Mouse (Mus musculus): ENCODE data around the gene Tmem208. TPM values are rescaled to one million over a fixed set of nuclear protein-coding genes. Genes with fewer than 3 reads are reported as not detected.

Gene Tmem208
- polyA plus RNA-seq, 1 experiment, result 194 TPM

DNA sequence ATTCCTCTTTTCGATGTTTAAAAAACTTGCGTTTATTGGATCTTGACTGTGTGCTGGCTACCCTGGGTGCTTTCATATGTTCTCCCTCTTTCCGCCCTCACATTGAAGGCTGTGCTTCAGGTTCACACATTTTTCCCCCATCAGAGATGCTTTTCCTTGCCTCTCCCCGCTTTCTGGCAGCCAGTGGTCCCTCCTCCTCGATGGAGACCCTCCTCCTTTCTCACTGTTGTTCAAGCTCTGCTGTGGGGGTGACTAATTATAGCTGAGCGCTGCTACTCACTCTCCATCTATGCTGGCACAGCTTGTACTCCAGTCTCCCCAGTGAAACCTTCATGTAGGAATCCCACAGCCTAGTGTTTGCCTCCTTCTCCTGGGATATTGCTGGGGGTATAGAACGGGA lies 24.0 kb downstream of the Tmem208 start:
- no peaks in the 10 kb centered on the region for H3K36me3 ChIP-seq (ENCODE audit: control insufficient read depth, insufficient read depth, low read length)
- 85% methylated on average over 7 of the region's 7 CpGs for WGBS

GRCm38 (mm10) chr8:105353583-105354135 lies 27.5 kb downstream of the Tmem208 start:
- peaks cover 20% of the 10 kb centered on the region for H3K4me1 ChIP-seq (replicated peaks; ENCODE audit: control insufficient read depth, insufficient read depth, low read length)
- WGBS, result 94% methylated on average over 8 of the region's 8 CpGs

More for the DNA sequence above, 24.0 kb downstream of the Tmem208 start:
- Histone ChIP-seq H3K4me3 (ENCODE audit: control insufficient read depth, insufficient read depth, low read length) (no peak overlapping the region), H3K27me3 (ENCODE audit: control insufficient read depth, insufficient read depth, low read length) (no peaks in the 10 kb centered on the region; the same call in 1 of the 2 replicates), H3K4me1 (replicated peaks; ENCODE audit: control insufficient read depth, insufficient read depth, low read length) (peaks cover 29% of the 10 kb centered on the region), H3K27ac (ENCODE audit: control insufficient read depth, insufficient read depth, low read length) (no peak overlapping the region)
- TF ChIP-seq CTCF (IDR thresholded peaks at IDR 0.05; ENCODE audit: borderline replicate concordance, control insufficient read depth, extremely low read depth, insufficient read depth, low read length, poor library complexity) (no peak), POLR2A (IDR thresholded peaks at IDR 0.05; ENCODE audit: control insufficient read depth, extremely low read depth, insufficient read depth, low read length, poor library complexity) (no peak)
- DNase-seq, result no peak

GRCm38 (mm10) chr8:105354549-105354948 lies 28.4 kb downstream of the Tmem208 start:
- DNase-seq, result no peak
- peaks cover 12% of the 10 kb centered on the region for H3K4me1 ChIP-seq (replicated peaks; ENCODE audit: control insufficient read depth, insufficient read depth, low read length)
- no peak for TF ChIP-seq POLR2A (IDR thresholded peaks at IDR 0.05; ENCODE audit: control insufficient read depth, extremely low read depth, insufficient read depth, low read length, poor library complexity)
- TF ChIP-seq CTCF (IDR thresholded peaks at IDR 0.05; ENCODE audit: borderline replicate concordance, control insufficient read depth, extremely low read depth, insufficient read depth, low read length, poor library complexity), result no peak
- H3K4me3 ChIP-seq (ENCODE audit: control insufficient read depth, insufficient read depth, low read length), result no peak overlapping the region
- no peaks in the 10 kb centered on the region for H3K36me3 ChIP-seq (ENCODE audit: control insufficient read depth, insufficient read depth, low read length)
- H3K27ac ChIP-seq (ENCODE audit: control insufficient read depth, insufficient read depth, low read length), result peak overlapping the region; percentile 5; the same call in 1 of the 2 replicates
- over 99% methylated on average over 4 of the region's 4 CpGs for WGBS
- H3K27me3 ChIP-seq (ENCODE audit: control insufficient read depth, insufficient read depth, low read length), result no peaks in the 10 kb centered on the region

More at GRCm38 (mm10) chr8:105353583-105354135, 27.5 kb downstream of the Tmem208 start:
- H3K36me3 ChIP-seq (ENCODE audit: control insufficient read depth, insufficient read depth, low read length), result no peaks in the 10 kb centered on the region
- H3K27me3 ChIP-seq (ENCODE audit: control insufficient read depth, insufficient read depth, low read length), result no peaks in the 10 kb centered on the region; the same call in 1 of the 2 replicates
- no peak overlapping the region for H3K27ac ChIP-seq (ENCODE audit: control insufficient read depth, insufficient read depth, low read length)
- no peak overlapping the region for H3K4me3 ChIP-seq (ENCODE audit: control insufficient read depth, insufficient read depth, low read length)
- no peak for TF ChIP-seq CTCF (IDR thresholded peaks at IDR 0.05; ENCODE audit: borderline replicate concordance, control insufficient read depth, extremely low read depth, insufficient read depth, low read length, poor library complexity)
- no peak for TF ChIP-seq POLR2A (IDR thresholded peaks at IDR 0.05; ENCODE audit: control insufficient read depth, extremely low read depth, insufficient read depth, low read length, poor library complexity)
- no peak for DNase-seq

- peaks cover 11% of the 10 kb centered on the region for H3K4me1 ChIP-seq (replicated peaks; ENCODE audit: control insufficient read depth, insufficient read depth, low read length)
- peak overlapping the region; percentile 4; the same call in 1 of the 2 replicates for H3K4me3 ChIP-seq (ENCODE audit: control insufficient read depth, insufficient read depth, low read length)
- WGBS, result 74% methylated on average over 26 of the region's 26 CpGs
- no peaks in the 10 kb centered on the region for H3K27me3 ChIP-seq (ENCODE audit: control insufficient read depth, insufficient read depth, low read length)
- TF ChIP-seq POLR2A (IDR thresholded peaks at IDR 0.05; ENCODE audit: control insufficient read depth, extremely low read depth, insufficient read depth, low read length, poor library complexity) (no peak), CTCF (IDR thresholded peaks at IDR 0.05; ENCODE audit: borderline replicate concordance, control insufficient read depth, extremely low read depth, insufficient read depth, low read length, poor library complexity) (no peak)
- peak overlapping the region; percentile 5; the same call in 1 of the 2 replicates for H3K27ac ChIP-seq (ENCODE audit: control insufficient read depth, insufficient read depth, low read length)
- DNase-seq, result peak; percentile 70
- no peaks in the 10 kb centered on the region for H3K36me3 ChIP-seq (ENCODE audit: control insufficient read depth, insufficient read depth, low read length)
Observed at GRCm38 (mm10) chr8:105355179-105356024, 29.2 kb downstream of the Tmem208 start.

GRCm38 (mm10) chr8:105356681-105357080 lies 30.5 kb downstream of the Tmem208 start:
- peaks cover 11% of the 10 kb centered on the region for H3K4me1 ChIP-seq (replicated peaks; ENCODE audit: control insufficient read depth, insufficient read depth, low read length)
- no peak overlapping the region for H3K27ac ChIP-seq (ENCODE audit: control insufficient read depth, insufficient read depth, low read length)
- H3K27me3 ChIP-seq (ENCODE audit: control insufficient read depth, insufficient read depth, low read length), result no peaks in the 10 kb centered on the region
- no peaks in the 10 kb centered on the region for H3K36me3 ChIP-seq (ENCODE audit: control insufficient read depth, insufficient read depth, low read length)
- no peak for TF ChIP-seq POLR2A (IDR thresholded peaks at IDR 0.05; ENCODE audit: control insufficient read depth, extremely low read depth, insufficient read depth, low read length, poor library complexity)
- WGBS, result 97% methylated on average over 14 of the region's 14 CpGs
- no peak overlapping the region for H3K4me3 ChIP-seq (ENCODE audit: control insufficient read depth, insufficient read depth, low read length)
- no peak for DNase-seq

DNA sequence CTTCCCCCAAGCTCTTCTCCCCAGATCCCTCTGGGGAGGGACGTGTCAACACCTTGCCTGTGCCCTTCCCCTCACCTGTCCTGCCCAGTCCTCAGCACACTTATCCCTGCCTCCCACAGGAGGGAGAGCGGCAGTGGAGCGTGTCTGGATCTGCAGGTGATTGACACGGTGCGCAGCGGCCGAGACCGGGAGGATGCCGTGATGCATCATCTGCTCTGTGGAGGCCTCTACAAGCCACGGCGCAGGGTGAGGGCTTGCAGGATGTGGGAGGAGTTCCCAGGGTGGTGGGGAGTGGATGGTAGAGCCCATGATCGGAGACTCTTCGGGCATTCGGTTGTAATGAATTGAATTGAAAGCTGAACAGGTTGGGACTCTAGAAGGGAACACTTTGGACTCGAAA lies 33.1 kb downstream of the Tmem208 start:
- TF ChIP-seq POLR2A (IDR thresholded peaks at IDR 0.05; ENCODE audit: control insufficient read depth, extremely low read depth, insufficient read depth, low read length, poor library complexity) (no peak), CTCF (IDR thresholded peaks at IDR 0.05; ENCODE audit: borderline replicate concordance, control insufficient read depth, extremely low read depth, insufficient read depth, low read length, poor library complexity) (no peak)
- WGBS, result 92% methylated on average over 15 of the region's 15 CpGs
- DNase-seq, result no peak
- no peaks in the 10 kb centered on the region for H3K36me3 ChIP-seq (ENCODE audit: control insufficient read depth, insufficient read depth, low read length)
- no peak overlapping the region for H3K4me3 ChIP-seq (ENCODE audit: control insufficient read depth, insufficient read depth, low read length)
- H3K27me3 ChIP-seq (ENCODE audit: control insufficient read depth, insufficient read depth, low read length), result no peaks in the 10 kb centered on the region
- H3K27ac ChIP-seq (ENCODE audit: control insufficient read depth, insufficient read depth, low read length), result no peak overlapping the region
- H3K4me1 ChIP-seq (replicated peaks; ENCODE audit: control insufficient read depth, insufficient read depth, low read length), result peaks cover 11% of the 10 kb centered on the region

All from thymus, adult 2 months (tissue).